Mouse (Mus musculus) MEL (cell line): ENCODE measurements around the gene Aktip. TPM values are rescaled to one million over a fixed set of nuclear protein-coding genes. Genes with fewer than 3 reads are reported as not detected.

Experiments used
- DNase-seq: peaks from one replicate; pipeline ENCODE4 v3.0.0; 2011; ENCODE audit warnings: low read depth, low spot score
- H3K27ac ChIP-seq: 2 replicates; pipeline ENCODE4 v1.5.1; 2012; ENCODE audit warnings: low read depth, mild to moderate bottlenecking, control low read depth, low read length, moderate library complexity; ENCODE audit not compliant: control insufficient read depth
- H3K27me3 ChIP-seq, 2 experiments: fragments of 150-350 bp in 1 of 2; sonication (generic) in 1 of 2; 2 replicates each; pipeline ENCODE4 v1.6.1; 2012; ENCODE audit warnings: low read length in 2 of 2, mild to moderate bottlenecking in 2 of 2, improper control_type of control experiment in 1 of 2, moderate library complexity in 1 of 2; ENCODE audit not compliant: insufficient read depth in 2 of 2, control insufficient read depth in 1 of 2
- H3K36me3 ChIP-seq, 2 experiments: 2 replicates each; pipeline ENCODE4 v1.6.1; 2012 to 2014; ENCODE audit warnings: low read length in 2 of 2, improper control_type of control experiment in 1 of 2, inconsistent platforms in 1 of 2, mild to moderate bottlenecking in 1 of 2; ENCODE audit not compliant: insufficient read depth in 2 of 2, control insufficient read depth in 1 of 2
- H3K4me1 ChIP-seq, 2 experiments: fragments of 150-350 bp in 1 of 2; sonication (generic) in 1 of 2; 2 replicates each; pipeline ENCODE4 v1.6.1; 2012; ENCODE audit warnings: low read length in 2 of 2, improper control_type of control experiment in 1 of 2, mild to moderate bottlenecking in 1 of 2; ENCODE audit not compliant: insufficient read depth in 2 of 2, control insufficient read depth in 1 of 2
- H3K4me3 ChIP-seq, 2 experiments: fragments of 150-350 bp in 1 of 2; sonication (generic) in 1 of 2; 2 replicates each; pipeline ENCODE4 v1.5.1; 2012; ENCODE audit warnings: low read depth in 2 of 2, low read length in 2 of 2, mild to moderate bottlenecking in 2 of 2, moderate library complexity in 2 of 2, control low read depth in 1 of 2, improper control_type of control experiment in 1 of 2; ENCODE audit not compliant: control insufficient read depth in 1 of 2, insufficient read depth in 1 of 2
- H3K79me2 ChIP-seq: 2 replicates; pipeline ENCODE4 v1.6.1; 2012; ENCODE audit warnings: mild to moderate bottlenecking, low read length, moderate library complexity; ENCODE audit not compliant: control insufficient read depth, poor library complexity, insufficient read depth
- H3K9ac ChIP-seq: 2 replicates; pipeline ENCODE4 v1.6.1; 2012; ENCODE audit warnings: low read depth, mild to moderate bottlenecking, control low read depth, low read length, moderate library complexity; ENCODE audit not compliant: control insufficient read depth, poor library complexity, severe bottlenecking
- H3K9me3 ChIP-seq: fragments of 150-350 bp; sonication (generic); replicated peaks from 2 replicates; pipeline ENCODE4 v1.6.1; 2012; ENCODE audit warnings: mild to moderate bottlenecking, low read length, improper control_type of control experiment, moderate library complexity; ENCODE audit not compliant: insufficient read depth
- CHD1 ChIP-seq: IDR thresholded peaks from 2 replicates; pipeline ENCODE4 v1.6.1; 2012; ENCODE audit warnings: low read depth, mild to moderate bottlenecking, inconsistent platforms, low read length, improper control_type of control experiment
- CTCF ChIP-seq, 3 experiments: IDR thresholded peaks in 2 of 3; conservative IDR thresholded peaks in 1 of 3; 2 replicates each; pipeline ENCODE4 v1.5.1; 2011 to 2012; ENCODE audit warnings: low read length in 3 of 3, low read depth in 2 of 3, mild to moderate bottlenecking in 2 of 3, improper control_type of control experiment in 1 of 3, inconsistent platforms in 1 of 3, mixed read lengths in 1 of 3, moderate library complexity in 1 of 3; ENCODE audit not compliant: control insufficient read depth in 1 of 3, insufficient read depth in 1 of 3, poor library complexity in 1 of 3, severe bottlenecking in 1 of 3
- ELF1 ChIP-seq: IDR thresholded peaks from 2 replicates; pipeline ENCODE4 v1.6.1; 2014; ENCODE audit warnings: low read depth, mild to moderate bottlenecking, inconsistent platforms, low read length, improper control_type of control experiment, moderate library complexity
- GABPA ChIP-seq: IDR thresholded peaks from 2 replicates; pipeline ENCODE4 v1.6.1; 2012; ENCODE audit warnings: low read depth, mild to moderate bottlenecking, inconsistent platforms, low read length, improper control_type of control experiment, moderate library complexity
- HCFC1 ChIP-seq: IDR thresholded peaks from 2 replicates; pipeline ENCODE4 v1.6.1; 2012; ENCODE audit warnings: low read depth, mild to moderate bottlenecking, inconsistent platforms, low read length, improper control_type of control experiment, moderate library complexity
- MAFK ChIP-seq: IDR thresholded peaks from 2 replicates; pipeline ENCODE4 v1.6.1; 2011; ENCODE audit warnings: low read depth, mild to moderate bottlenecking, low read length, improper control_type of control experiment, borderline replicate concordance
- MAX ChIP-seq: IDR thresholded peaks from 2 replicates; pipeline ENCODE4 v1.6.1; 2011; ENCODE audit warnings: low read length, improper control_type of control experiment
- MAZ ChIP-seq: IDR thresholded peaks from 2 replicates; pipeline ENCODE4 v1.6.1; 2012; ENCODE audit warnings: low read depth, mild to moderate bottlenecking, inconsistent platforms, low read length, improper control_type of control experiment
- MEF2A ChIP-seq: IDR thresholded peaks from 2 replicates; pipeline ENCODE4 v1.6.1; 2014; ENCODE audit warnings: low read depth, mild to moderate bottlenecking, inconsistent platforms, low read length, improper control_type of control experiment; ENCODE audit not compliant: poor library complexity, insufficient replicate concordance, severe bottlenecking; ENCODE audit errors: extremely low read depth
- MXI1 ChIP-seq: IDR thresholded peaks from 2 replicates; pipeline ENCODE4 v1.6.1; 2011; ENCODE audit warnings: mild to moderate bottlenecking, low read depth, low read length, improper control_type of control experiment
- NELFE ChIP-seq: IDR thresholded peaks from 2 replicates; pipeline ENCODE4 v1.6.1; 2011; ENCODE audit warnings: low read depth, low read length, improper control_type of control experiment
- POLR2A ChIP-seq, 2 experiments: IDR thresholded peaks; 2 replicates each; pipeline ENCODE4 v1.6.1; 2011 to 2012; ENCODE audit warnings: low read length in 2 of 2, mild to moderate bottlenecking in 2 of 2, control low read depth in 1 of 2, improper control_type of control experiment in 1 of 2, low read depth in 1 of 2, moderate library complexity in 1 of 2; ENCODE audit not compliant: control insufficient read depth in 1 of 2, insufficient read depth in 1 of 2, poor library complexity in 1 of 2
- POLR2AphosphoS2 ChIP-seq: IDR thresholded peaks from 2 replicates; pipeline ENCODE4 v1.6.1; 2011; ENCODE audit warnings: low read length, improper control_type of control experiment
- RAD21 ChIP-seq: IDR thresholded peaks from 2 replicates; pipeline ENCODE4 v1.6.1; 2011; ENCODE audit warnings: mild to moderate bottlenecking, low read depth, low read length, improper control_type of control experiment
- RCOR1 ChIP-seq: IDR thresholded peaks from 2 replicates; pipeline ENCODE4 v1.6.1; 2012; ENCODE audit warnings: low read depth, mild to moderate bottlenecking, inconsistent platforms, low read length, improper control_type of control experiment
- SIN3A ChIP-seq: IDR thresholded peaks from 2 replicates; pipeline ENCODE4 v1.6.1; 2012; ENCODE audit warnings: low read length, improper control_type of control experiment, inconsistent platforms
- USF2 ChIP-seq, 2 experiments: IDR thresholded peaks; 2 replicates each; pipeline ENCODE4 v1.6.1; 2011 to 2012; ENCODE audit warnings: improper control_type of control experiment in 2 of 2, low read length in 2 of 2, borderline replicate concordance in 1 of 2, inconsistent platforms in 1 of 2, low read depth in 1 of 2, mild to moderate bottlenecking in 1 of 2; ENCODE audit not compliant: insufficient read depth in 1 of 2
- ZKSCAN1 ChIP-seq: IDR thresholded peaks from 2 replicates; pipeline ENCODE4 v1.6.1; 2012; ENCODE audit warnings: low read depth, mild to moderate bottlenecking, inconsistent platforms, low read length, improper control_type of control experiment, moderate library complexity
- ZNF384 ChIP-seq: IDR thresholded peaks from 2 replicates; pipeline ENCODE4 v1.6.1; 2012; ENCODE audit warnings: low read depth, mild to moderate bottlenecking, inconsistent platforms, low read length, improper control_type of control experiment
- polyA plus RNA-seq, 2 experiments: library from polyadenylated mRNA; stranded (reverse) in 1 of 2; unstranded in 1 of 2; fragments of >175 nt in 1 of 2; fragments of >200 nt in 1 of 2; gene quantifications; 2 replicates each; pipeline versions ENCODE4 v1.2.1 to v1.2.4; 2012; ENCODE audit warnings: low replicate concordance in 2 of 2, low read depth in 1 of 2; ENCODE audit not compliant: insufficient read length in 2 of 2, insufficient read depth in 1 of 2, missing spikeins in 1 of 2
- total RNA-seq: library from RNA; depleted of rRNA; stranded (reverse); fragments of 300-350 nt; gene quantifications from 2 replicates; pipeline ENCODE4 v1.2.3, GENCODE M21; 2012

Gene Aktip
- total and polyA plus RNA-seq, 3 experiments, result 4.6 to 8.5 TPM; not detected in 1

- H3K27ac ChIP-seq, result no peak overlapping the region
- H3K4me1 ChIP-seq, result no peaks in the 10 kb centered on the region
- H3K4me3 ChIP-seq, result no peak overlapping the region
- no peaks in the 10 kb centered on the region for H3K9me3 ChIP-seq
- TF ChIP-seq POLR2A (IDR thresholded peaks at IDR 0.05; ENCODE audit: control insufficient read depth in 1 of 2, insufficient read depth in 1 of 2, low read depth in 1 of 2, low read length in 2 of 2, poor library complexity in 1 of 2) (no peak), ZKSCAN1 (no peak), POLR2AphosphoS2 (no peak), HCFC1 (no peak), MXI1 (no peak), ELF1 (no peak), GABPA (no peak), MAX (no peak), CHD1 (no peak), RAD21 (no peak), MAZ (no peak), USF2 (IDR thresholded peaks at IDR 0.05; ENCODE audit: borderline replicate concordance in 1 of 2, insufficient read depth in 1 of 2, low read depth in 1 of 2, low read length in 2 of 2) (no peak), RCOR1 (no peak), CTCF (IDR thresholded peaks at IDR 0.05 in 2 of 3, conservative IDR thresholded peaks at IDR 0.05 in 1 of 3; ENCODE audit: control insufficient read depth in 1 of 3, insufficient read depth in 1 of 3, low read depth in 2 of 3, low read length in 3 of 3, poor library complexity in 1 of 3, severe bottlenecking in 1 of 3) (no peak), SIN3A (no peak)
- H3K27me3 ChIP-seq, result no peaks in the 10 kb centered on the region
- H3K9ac ChIP-seq, result no peak overlapping the region
- DNase-seq, result no peak
- H3K79me2 ChIP-seq, result no peaks in the 10 kb centered on the region
- no peaks in the 10 kb centered on the region for H3K36me3 ChIP-seq
These were observed 18.5 kb upstream of the Aktip start for GRCm38 (mm10) chr8:91218271-91218670.

DNA sequence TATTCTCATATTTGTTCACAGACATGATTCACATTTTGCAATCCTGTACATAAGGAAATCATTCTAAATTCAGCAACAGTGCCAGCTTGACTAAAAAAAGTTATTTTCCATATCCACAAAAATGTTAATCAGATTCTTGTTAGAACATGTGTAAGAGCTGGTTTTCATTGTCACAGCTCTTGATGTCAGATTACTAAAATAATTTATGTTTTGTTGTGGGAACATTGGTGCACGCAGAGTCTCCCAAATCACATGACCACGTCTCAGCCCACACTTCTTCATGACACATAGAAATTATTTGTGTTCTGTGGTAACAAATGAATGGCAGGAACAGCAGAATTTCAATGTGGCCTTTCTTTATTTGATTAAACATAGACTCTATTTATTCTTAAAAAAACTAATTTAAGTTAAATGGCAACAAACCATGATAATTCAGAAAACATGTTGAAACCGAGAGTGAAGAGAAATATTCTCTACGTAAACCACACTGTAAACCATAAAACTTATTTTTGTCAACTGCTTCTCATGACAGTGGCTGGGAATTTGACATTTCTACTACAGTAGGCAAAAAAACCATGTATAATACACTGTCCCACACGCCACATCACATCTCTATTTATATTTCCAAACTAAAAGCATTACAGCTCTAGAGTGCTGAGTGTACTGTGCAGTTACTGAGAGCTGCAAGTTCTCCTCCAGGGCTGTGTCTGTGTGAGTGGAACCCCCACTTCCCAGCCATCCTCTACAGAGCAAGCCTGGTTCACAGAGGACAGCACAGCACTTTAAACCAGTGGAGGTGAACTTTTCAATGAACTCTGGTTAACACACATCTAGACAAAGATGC lies 17.5 kb upstream of the Aktip start:
- DNase-seq, result no peak
- Histone ChIP-seq H3K9me3 (no peaks in the 10 kb centered on the region), H3K27ac (no peak overlapping the region), H3K27me3 (no peaks in the 10 kb centered on the region), H3K4me1 (no peaks in the 10 kb centered on the region), H3K79me2 (no peaks in the 10 kb centered on the region), H3K9ac (no peak overlapping the region), H3K36me3 (no peaks in the 10 kb centered on the region), H3K4me3 (no peak overlapping the region)
- TF ChIP-seq ZNF384, result no peak
- TF ChIP-seq CTCF (IDR thresholded peaks at IDR 0.05 in 2 of 3, conservative IDR thresholded peaks at IDR 0.05 in 1 of 3; ENCODE audit: control insufficient read depth in 1 of 3, insufficient read depth in 1 of 3, low read depth in 2 of 3, low read length in 3 of 3, poor library complexity in 1 of 3, severe bottlenecking in 1 of 3), result no peak
- no peak for TF ChIP-seq MEF2A
- TF ChIP-seq MAZ, result no peak
- no peak for TF ChIP-seq MAFK
- TF ChIP-seq NELFE, result no peak
